Mouse (Mus musculus) liver, embryonic 14.5 days (tissue): ENCODE data around the gene Rsph1. TPM values are rescaled to one million over a fixed set of nuclear protein-coding genes. Genes with fewer than 3 reads are reported as not detected.

Experiments used
- ATAC-seq: fragments of 200-750 bp; cut with Nextera tagmentation; 2 replicates; pipeline ENCODE4 v1.8.0; 2017; ENCODE audit warnings: moderate number of reproducible peaks, mild to moderate bottlenecking, moderate library complexity; ENCODE audit not compliant: insufficient read depth
- DNase-seq, 3 experiments: peaks; one replicate each; pipeline ENCODE4 v3.0.0-alpha.2; 2012 to 2013; ENCODE audit warnings: low read depth in 3 of 3, low spot score in 3 of 3
- H3K27ac ChIP-seq: fragments of 300-500 bp; sonication (generic); 2 replicates; pipeline ENCODE4 v1.5.1; 2014; ENCODE audit warnings: moderate library complexity, mild to moderate bottlenecking, control low read depth, inconsistent platforms
- H3K27me3 ChIP-seq: fragments of 300-500 bp; sonication (generic); 2 replicates; pipeline ENCODE4 v1.6.1; 2014; ENCODE audit warnings: mild to moderate bottlenecking, low read length, moderate library complexity; ENCODE audit not compliant: control insufficient read depth, insufficient read depth
- H3K36me3 ChIP-seq: fragments of 300-500 bp; sonication (generic); replicated peaks from 2 replicates; pipeline ENCODE4 v1.6.1; 2014; ENCODE audit warnings: low read depth; ENCODE audit not compliant: control insufficient read depth, insufficient read depth
- H3K4me1 ChIP-seq, 2 experiments: fragments of 200-500 bp in 1 of 2; fragments of 300-500 bp in 1 of 2; sonication (generic) in 1 of 2; replicated peaks; 2 replicates each; pipeline ENCODE4 v1.6.1; 2012 to 2014; ENCODE audit warnings: antibody characterized with exemption in 1 of 2, inconsistent platforms in 1 of 2, low read length in 1 of 2; ENCODE audit not compliant: control insufficient read depth in 2 of 2, insufficient read depth in 2 of 2
- H3K4me2 ChIP-seq: fragments of 300-500 bp; sonication (generic); 2 replicates; pipeline ENCODE4 v1.6.1; 2014; ENCODE audit warnings: low read depth, mild to moderate bottlenecking, control low read depth, moderate library complexity
- H3K4me3 ChIP-seq, 2 experiments: fragments of 200-500 bp in 1 of 2; fragments of 300-500 bp in 1 of 2; sonication (generic) in 1 of 2; 2 replicates each; pipeline ENCODE4 v1.5.1; 2012 to 2014; ENCODE audit warnings: low read depth in 2 of 2, low read length in 2 of 2, mild to moderate bottlenecking in 2 of 2, control low read depth in 1 of 2, inconsistent platforms in 1 of 2, moderate library complexity in 1 of 2; ENCODE audit not compliant: insufficient read depth in 1 of 2
- H3K9ac ChIP-seq: fragments of 300-500 bp; sonication (generic); replicated peaks from 2 replicates; pipeline ENCODE4 v1.6.1; 2014; ENCODE audit warnings: mild to moderate bottlenecking, control low read depth, moderate library complexity
- H3K9me3 ChIP-seq: fragments of 300-500 bp; sonication (generic); 2 replicates; pipeline ENCODE4 v1.6.1; 2016; ENCODE audit warnings: low read length, mixed read lengths; ENCODE audit not compliant: control insufficient read depth
- CTCF ChIP-seq: IDR thresholded peaks from 2 replicates; pipeline ENCODE4 v1.5.1; 2016; ENCODE audit warnings: antibody characterized with exemption, low read depth, control low read depth
- EP300 ChIP-seq: IDR thresholded peaks from 2 replicates; pipeline ENCODE4 v1.6.1; 2016; ENCODE audit warnings: antibody characterized with exemption, low read depth
- WGBS: fragments of 180-500 bp; shearing (Covaris S2); extraction: QIAGEN DNeasy Blood & Tissue Kit; methylation state at CpG from one replicate; pipeline ENCODE4 v1.1.7; 2014; ENCODE audit not compliant: insufficient replicate concordance; 5-methylcytosine and 5-hydroxymethylcytosine counted together
- polyA plus RNA-seq, 2 experiments: library from polyadenylated mRNA; depleted of rRNA in 1 of 2; stranded (reverse) in 1 of 2; unstranded in 1 of 2; fragments of >200 nt; fragmentation: Nextera tagmentation in 1 of 2; extraction: Ambion mirVana in 1 of 2; gene quantifications; 2 replicates each; pipeline versions ENCODE4 v1.2.1 to v1.2.3; 2012 to 2014

Rsph1 gene
- polyA plus RNA-seq, 2 experiments, result 0.04 to 0.22 TPM

DNA sequence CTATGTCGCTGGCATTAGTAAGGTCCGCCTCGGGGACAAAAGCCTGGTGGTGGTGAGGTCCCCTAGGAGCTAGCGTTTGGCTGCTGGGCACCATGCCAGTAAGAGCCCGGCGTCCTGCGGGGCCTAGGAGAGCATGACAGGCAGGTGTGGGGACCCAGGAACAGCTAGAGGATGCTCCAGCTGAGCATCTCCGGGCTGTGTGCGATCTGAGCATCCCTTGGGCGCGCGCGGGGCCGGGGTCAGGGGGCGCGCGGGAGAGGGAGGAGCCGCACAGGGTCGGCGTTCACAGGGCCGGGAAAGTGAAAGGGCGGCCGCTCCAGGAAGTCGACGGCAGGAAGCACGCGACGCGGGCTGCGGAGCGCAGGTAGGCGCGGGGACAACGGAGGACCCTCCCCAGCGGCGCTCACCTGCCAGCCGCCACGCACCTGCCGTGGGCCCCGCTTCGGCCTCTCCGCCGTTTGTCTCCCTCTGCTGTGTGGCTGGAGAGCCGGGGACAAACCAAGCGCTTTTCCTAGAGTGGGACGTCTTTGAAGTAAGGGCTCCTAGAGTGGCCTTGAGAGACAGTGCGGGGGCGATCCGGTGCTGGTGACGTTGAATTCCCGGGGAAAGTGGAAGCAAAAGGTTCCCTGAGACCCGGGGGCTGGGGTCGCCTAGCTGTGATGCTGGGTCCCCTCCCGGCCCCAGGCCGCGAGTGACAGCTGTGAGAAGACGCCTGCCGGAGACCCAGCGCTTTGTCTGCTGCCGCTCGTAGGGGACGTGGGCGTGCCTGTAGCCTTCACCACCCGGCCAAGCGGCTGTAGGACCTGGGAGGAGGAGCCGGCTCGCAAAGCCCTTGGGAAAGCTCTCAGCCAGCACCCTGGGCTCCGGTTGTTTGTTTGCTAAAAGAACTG is 19.0 kb upstream of the Rsph1 start:
- peak; percentile 61 for ATAC-seq
- WGBS, result under 1% methylated on average over 68 of the region's 68 CpGs
- TF ChIP-seq CTCF, result no peak
- Histone ChIP-seq H3K9ac (peak overlapping the region; percentile 54), H3K27me3 (no peaks in the 10 kb centered on the region), H3K27ac (no peak overlapping the region), H3K9me3 (no peaks in the 10 kb centered on the region), H3K4me3 (peak overlapping the region; percentile 58 to 66), H3K4me1 (peaks cover 0 to 8% of the 10 kb centered on the region in 2 experiments; a peak in 3 of 4 replicates), H3K4me2 (peak overlapping the region; percentile 96), H3K36me3 (no peaks in the 10 kb centered on the region)
- DNase-seq, result peak in 2 of 3 experiments; percentile 49 to 50

- H3K9me3 ChIP-seq, result no peaks in the 10 kb centered on the region
- peak overlapping the region; percentile 58 to 66 for H3K4me3 ChIP-seq
- H3K27me3 ChIP-seq, result no peaks in the 10 kb centered on the region
- H3K9ac ChIP-seq, result 0 out of 2 replicates have a peak overlapping the region, but pooled peaks have one; percentile 5
- H3K36me3 ChIP-seq, result no peaks in the 10 kb centered on the region
- TF ChIP-seq EP300 (no peak), CTCF (peak; percentile 80)
- H3K4me2 ChIP-seq, result peak overlapping the region; percentile 96
- no peak overlapping the region for H3K27ac ChIP-seq
- ATAC-seq, result peak; percentile 57; the same call in 1 of the 2 replicates
- peaks cover 0 to 8% of the 10 kb centered on the region in 2 experiments; a peak in 3 of 4 replicates for H3K4me1 ChIP-seq
- WGBS, result 12% methylated on average over 25 of the region's 25 CpGs
- DNase-seq, result no peak
Measured at GRCm38 (mm10) chr17:31295215-31295891, 18.2 kb upstream of the Rsph1 start.

- Histone ChIP-seq H3K4me2 (peak overlapping the region; percentile 96), H3K36me3 (no peaks in the 10 kb centered on the region), H3K27ac (no peak overlapping the region), H3K9me3 (no peaks in the 10 kb centered on the region), H3K9ac (no peak overlapping the region), H3K4me3 (peak overlapping the region in 1 of 2 experiments; percentile 66; a peak in 1 of 4 replicates), H3K4me1 (peaks cover 0 to 8% of the 10 kb centered on the region in 2 experiments; a peak in 3 of 4 replicates), H3K27me3 (no peaks in the 10 kb centered on the region)
- no peak for DNase-seq
- ATAC-seq, result no peak
- 55% methylated on average over 15 of the region's 15 CpGs for WGBS
- TF ChIP-seq EP300 (no peak), CTCF (peak; percentile 54)
Measured at GRCm38 (mm10) chr17:31294363-31295214, 17.4 kb upstream of the Rsph1 start.

DNA sequence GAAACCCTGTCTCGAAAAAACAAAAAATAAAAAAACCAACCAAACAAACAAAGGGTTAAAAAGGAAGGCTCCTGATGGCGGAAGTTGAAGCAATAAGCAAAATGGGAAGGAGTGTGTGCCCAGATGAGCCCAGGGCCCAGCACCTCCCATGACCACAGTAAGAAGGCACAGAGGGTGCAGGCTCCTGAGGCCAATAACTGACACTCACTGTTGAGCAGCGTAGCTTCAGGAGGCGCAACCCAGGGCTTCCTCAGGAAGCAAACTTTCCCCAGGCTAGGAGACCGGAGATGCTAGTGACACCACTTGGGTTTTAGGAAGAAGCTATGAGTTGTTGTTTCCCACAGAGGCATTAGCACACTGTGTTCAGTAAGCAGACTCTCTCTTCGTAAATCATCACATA is 13.7 kb upstream of the Rsph1 start:
- DNase-seq, result no peak
- Histone ChIP-seq H3K4me3 (no peak overlapping the region), H3K27me3 (no peaks in the 10 kb centered on the region), H3K27ac (no peak overlapping the region), H3K4me2 (no peak overlapping the region), H3K4me1 (peaks cover 0 to 2% of the 10 kb centered on the region in 2 experiments; a peak in 2 of 4 replicates), H3K9me3 (no peaks in the 10 kb centered on the region), H3K9ac (no peak overlapping the region), H3K36me3 (no peaks in the 10 kb centered on the region)
- ATAC-seq, result no peak
- 35% methylated on average over 6 of the region's 6 CpGs for WGBS
- no peak for TF ChIP-seq CTCF
- TF ChIP-seq EP300, result no peak
